24 mouse cellular contexts compared by ENCODE assay signal in the genomic region with DNA sequence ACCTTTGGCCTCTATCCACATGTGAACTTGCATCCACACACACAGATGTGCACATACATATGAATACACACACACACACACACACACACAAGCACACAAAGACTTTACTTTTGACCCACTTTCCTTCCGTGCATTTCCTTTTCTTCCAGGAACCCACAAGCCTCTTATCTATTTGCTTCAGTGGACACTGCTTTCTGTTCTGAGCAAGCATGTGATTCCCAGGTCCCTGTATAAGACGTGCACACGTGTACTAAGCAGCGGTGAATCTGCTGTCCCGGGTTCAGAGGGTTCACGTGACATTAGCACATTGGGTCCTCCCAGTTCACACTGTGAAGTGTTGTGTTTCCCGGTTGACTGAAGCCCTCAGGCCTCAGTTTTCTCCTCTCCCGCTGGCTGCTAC. TPM values are rescaled to one million over a fixed set of nuclear protein-coding genes. Genes with fewer than 3 reads are reported as not detected.
A peak's percentile ranks its signal among the peaks of the same experiment; 100 is the strongest.
DNase-seq lines count a peak whose midpoint lies in the region; ATAC-seq and TF ChIP-seq lines count a peak whose summit lies in the region.
"Had no signal": no experiment of that assay in that cellular context is flagged by ENCODE, and none has a peak within 500 bp of the region (broad histone marks: within the 10 kb centered on the region; RNA-seq: fewer than 3 reads in every experiment).

No protein-coding gene starts in this region.

- H3K27ac ChIP-seq in intestine, embryonic 16.5 days (ENCODE audit: low read length): no peak overlapping the region
- H3K27ac ChIP-seq in intestine, embryonic 15.5 days: no peak overlapping the region
- no peak overlapping the region for H3K27ac ChIP-seq in ES-Bruce4 (ENCODE audit: insufficient read depth, low read length)
- no peak overlapping the region for H3K27ac ChIP-seq in intestine, postnatal 0 days (ENCODE audit: low read depth, low read length)
- H3K27ac ChIP-seq: gastrocnemius, adult 2 months; hindbrain, embryonic 12.5 days had no signal

- no peak overlapping the region for H3K4me3 ChIP-seq in intestine, embryonic 16.5 days (ENCODE audit: low read length)
- H3K4me3 ChIP-seq in intestine, embryonic 15.5 days (replicated peaks): no peak overlapping the region
- H3K4me3 ChIP-seq in ES-Bruce4 (ENCODE audit: low read depth, low read length): no peak overlapping the region
- no peak overlapping the region for H3K4me3 ChIP-seq in intestine, postnatal 0 days (ENCODE audit: low read depth, low read length)
- H3K4me3 ChIP-seq: embryonic facial prominence, embryonic 10.5 days; erythroblast, embryonic 14.5 days; gastrocnemius, adult 2 months; heart, embryonic 10.5 days; hindbrain, embryonic 12.5 days had no signal

- H3K36me3 ChIP-seq in intestine, embryonic 16.5 days (ENCODE audit: control insufficient read depth, insufficient read depth, low read length): no peaks in the 10 kb centered on the region
- H3K36me3 ChIP-seq in intestine, embryonic 15.5 days: no peaks in the 10 kb centered on the region
- H3K36me3 ChIP-seq in ES-Bruce4 (ENCODE audit: control insufficient read depth, insufficient read depth, low read length, poor library complexity, severe bottlenecking): no peaks in the 10 kb centered on the region
- no peaks in the 10 kb centered on the region for H3K36me3 ChIP-seq in intestine, postnatal 0 days (ENCODE audit: control insufficient read depth, insufficient read depth)
- H3K36me3 ChIP-seq: embryonic facial prominence, embryonic 10.5 days; heart, embryonic 10.5 days; hindbrain, embryonic 12.5 days had no signal

- no peaks in the 10 kb centered on the region for H3K27me3 ChIP-seq in intestine, embryonic 16.5 days (replicated peaks; ENCODE audit: control insufficient read depth, insufficient read depth, low read length)
- H3K27me3 ChIP-seq in intestine, embryonic 15.5 days (replicated peaks): no peaks in the 10 kb centered on the region
- H3K27me3 ChIP-seq in ES-Bruce4 (ENCODE audit: control insufficient read depth, insufficient read depth, low read length, poor library complexity, severe bottlenecking): no peaks in the 10 kb centered on the region
- no peaks in the 10 kb centered on the region for H3K27me3 ChIP-seq in intestine, postnatal 0 days (replicated peaks; ENCODE audit: control insufficient read depth, insufficient read depth, low read length)
- H3K27me3 ChIP-seq: hindbrain, embryonic 12.5 days; Patski had no signal

- DNase-seq in embryo, embryonic 10.5 days (ENCODE audit: low spot score): peak; percentile 31
- DNase-seq in embryo, embryonic 11 days: no peak
- no peak for DNase-seq in right cerebral cortex, postnatal 4 days
- DNase-seq: adrenal gland, adult 8-10 months; B cell, adult 2 months; cerebellum, adult 11-12 months; cerebellum, adult 9-10 months; cerebellum, postnatal 25 days; gastrocnemius, adult 2 months; gastrocnemius, postnatal 25 days; heart, postnatal 10 days; heart, postnatal 4 days had no signal

- 41% methylated on average over 8 of the region's 8 CpGs for WGBS in intestine, embryonic 16.5 days
- 39% methylated on average over 8 of the region's 8 CpGs for WGBS in intestine, embryonic 15.5 days
- WGBS in intestine, postnatal 0 days: 45% methylated on average over 8 of the region's 8 CpGs

- H3K9ac ChIP-seq in intestine, embryonic 16.5 days (ENCODE audit: low read depth, low read length): no peak overlapping the region
- no peak overlapping the region for H3K9ac ChIP-seq in intestine, embryonic 15.5 days
- H3K9ac ChIP-seq in ES-Bruce4 (ENCODE audit: low read depth, poor library complexity, severe bottlenecking): no peak overlapping the region
- H3K9ac ChIP-seq in intestine, postnatal 0 days (ENCODE audit: low read depth, low read length): no peak overlapping the region
- H3K9ac ChIP-seq: hindbrain, embryonic 12.5 days had no signal

- TF ChIP-seq CTCF in ES-Bruce4 (IDR thresholded peaks at IDR 0.05; ENCODE audit: low read depth, low read length): no peak
- no peak for TF ChIP-seq CTCF in intestine, postnatal 0 days (IDR thresholded peaks at IDR 0.05; ENCODE audit: low read depth)

- 0 out of 2 replicates have a peak, but pooled peaks have one; percentile 56 for TF ChIP-seq EP300 in ES-Bruce4 (IDR thresholded peaks at IDR 0.05; ENCODE audit: insufficient read depth, low read depth, low read length)

- peak; percentile 36; the same call in 1 of the 2 replicates for ATAC-seq in intestine, embryonic 16.5 days
- no peak for ATAC-seq in intestine, embryonic 15.5 days
- peak; percentile 38 for ATAC-seq in intestine, postnatal 0 days
- ATAC-seq: CD4-positive, CD25-positive, alpha-beta regulatory T cell, adult 4 months; hindbrain, embryonic 16.5 days; inflammation-experienced regulatory T-cells, adult 6 months; Patski had no signal

- no peak for TF ChIP-seq POLR2A in ES-Bruce4 (IDR thresholded peaks at IDR 0.05; ENCODE audit: insufficient read depth, low read length)

- H3K4me1 ChIP-seq in intestine, embryonic 16.5 days (ENCODE audit: control insufficient read depth, insufficient read depth, low read length): peaks cover 4% of the 10 kb centered on the region; the same call in 1 of the 2 replicates
- H3K4me1 ChIP-seq in intestine, embryonic 15.5 days (replicated peaks): no peaks in the 10 kb centered on the region
- H3K4me1 ChIP-seq in ES-Bruce4 (ENCODE audit: control insufficient read depth, insufficient read depth, low read length): peaks cover 1% of the 10 kb centered on the region
- no peaks in the 10 kb centered on the region for H3K4me1 ChIP-seq in intestine, postnatal 0 days (replicated peaks; ENCODE audit: control insufficient read depth, insufficient read depth, low read length)
- H3K4me1 ChIP-seq: hindbrain, embryonic 12.5 days had no signal

- no peak overlapping the region for H3K4me2 ChIP-seq in intestine, embryonic 16.5 days (ENCODE audit: low read depth, low read length)
- no peak overlapping the region for H3K4me2 ChIP-seq in intestine, embryonic 15.5 days (replicated peaks)
- no peak overlapping the region for H3K4me2 ChIP-seq in intestine, postnatal 0 days (replicated peaks; ENCODE audit: low read depth)
- H3K4me2 ChIP-seq: hindbrain, embryonic 12.5 days had no signal

- no peaks in the 10 kb centered on the region for H3K9me3 ChIP-seq in intestine, embryonic 16.5 days (ENCODE audit: control insufficient read depth, low read length)
- no peaks in the 10 kb centered on the region for H3K9me3 ChIP-seq in intestine, embryonic 15.5 days
- H3K9me3 ChIP-seq in ES-Bruce4 (replicated peaks; ENCODE audit: control insufficient read depth, insufficient read depth, low read length, poor library complexity, severe bottlenecking): no peaks in the 10 kb centered on the region
- no peaks in the 10 kb centered on the region for H3K9me3 ChIP-seq in intestine, postnatal 0 days (ENCODE audit: control insufficient read depth)
- H3K9me3 ChIP-seq: embryonic facial prominence, embryonic 10.5 days; heart, embryonic 10.5 days; hindbrain, embryonic 12.5 days had no signal

RNA-seq across cellular contexts. Expression of gene Adgrl2, which starts 11.0 kb away (rescaled TPM):
- 24.4 and 26.8 TPM in 2 replicates for polyA plus RNA-seq in intestine, embryonic 16.5 days (2015; fragmentation: Nextera tagmentation; extraction: Ambion mirVana)
- 38.6 and 38.9 TPM in 2 replicates for polyA plus RNA-seq in intestine, embryonic 15.5 days (2015; fragmentation: Nextera tagmentation; extraction: Ambion mirVana)
- 133 and 144 TPM in 2 replicates for polyA plus RNA-seq in ES-Bruce4 (2011; ENCODE audit: insufficient read depth, insufficient read length, low read depth, missing spikeins)
- 20.4 and 21.3 TPM in 2 replicates for polyA plus RNA-seq in intestine, postnatal 0 days (2015; fragmentation: Nextera tagmentation; extraction: Ambion mirVana)
- polyA plus RNA-seq: CD4-positive, CD25-positive, alpha-beta regulatory T cell, adult 4 months had no signal
